Mouse (Mus musculus) stomach, embryonic 14.5 days (tissue): ENCODE measurements around the gene Eif3k. TPM values are rescaled to one million over a fixed set of nuclear protein-coding genes. Genes with fewer than 3 reads are reported as not detected.
A peak's percentile ranks its signal among the peaks of the same experiment; 100 is the strongest.

Experiments used
- ATAC-seq: fragments of 200-750 bp; cut with Nextera tagmentation; 2 replicates; pipeline ENCODE4 v1.8.0; 2017; ENCODE audit warnings: low read depth, moderate TSS enrichment; ENCODE audit not compliant: insufficient number of reproducible peaks, insufficient read depth, low FRiP score
- H3K27ac ChIP-seq: fragments of 300-500 bp; sonication (generic); 2 replicates; pipeline ENCODE4 v1.5.1; 2014; ENCODE audit warnings: mild to moderate bottlenecking, low read length, moderate library complexity, mixed read lengths
- H3K27me3 ChIP-seq: fragments of 300-500 bp; sonication (generic); 2 replicates; pipeline ENCODE4 v1.6.1; 2014; ENCODE audit warnings: low read length, control low read depth, mixed read lengths; ENCODE audit not compliant: control insufficient read depth, insufficient read depth
- H3K36me3 ChIP-seq: fragments of 300-500 bp; sonication (generic); 2 replicates; pipeline ENCODE4 v1.6.1; 2014; ENCODE audit warnings: mild to moderate bottlenecking, control low read depth, low read length, moderate library complexity, mixed read lengths; ENCODE audit not compliant: control insufficient read depth, insufficient read depth
- H3K4me1 ChIP-seq: fragments of 300-500 bp; sonication (generic); 2 replicates; pipeline ENCODE4 v1.6.1; 2014; ENCODE audit warnings: low read length, control low read depth, mixed read lengths; ENCODE audit not compliant: control insufficient read depth, insufficient read depth
- H3K4me2 ChIP-seq: fragments of 300-500 bp; sonication (generic); replicated peaks from 2 replicates; pipeline ENCODE4 v1.6.1; 2014; ENCODE audit warnings: low read depth, low read length, control low read depth
- H3K4me3 ChIP-seq: fragments of 300-500 bp; sonication (generic); 2 replicates; pipeline ENCODE4 v1.5.1; 2014; ENCODE audit warnings: low read depth, low read length, control low read depth
- H3K9ac ChIP-seq: fragments of 300-500 bp; sonication (generic); replicated peaks from 2 replicates; pipeline ENCODE4 v1.6.1; 2014; ENCODE audit warnings: low read depth, mild to moderate bottlenecking, control low read depth, low read length, moderate library complexity, mixed read lengths
- H3K9me3 ChIP-seq: fragments of 300-500 bp; sonication (generic); 2 replicates; pipeline ENCODE4 v1.6.1; 2016; ENCODE audit warnings: low read depth, low read length, control low read depth; ENCODE audit not compliant: control insufficient read depth
- WGBS: fragments of 180-500 bp; shearing (Covaris S2); extraction: QIAGEN DNeasy Blood & Tissue Kit; methylation state at CpG from one replicate; pipeline ENCODE4 v1.1.7; 2014; 5-methylcytosine and 5-hydroxymethylcytosine counted together
- polyA plus RNA-seq: library from polyadenylated mRNA; unstranded; fragments of >200 nt; fragmentation: Nextera tagmentation; extraction: Ambion mirVana; gene quantifications from 2 replicates; pipeline ENCODE4 v1.2.1, GENCODE M21; 2014

The Eif3k gene
- polyA plus RNA-seq, 1 experiment from 2014 or later: 444 TPM

- no peaks in the 10 kb centered on the region; the same call in 1 of the 2 replicates for H3K36me3 ChIP-seq
- H3K4me3 ChIP-seq: no peak overlapping the region
- H3K27ac ChIP-seq: peak overlapping the region; percentile 69
- H3K4me1 ChIP-seq: peaks cover 49% of the 10 kb centered on the region
- 47% methylated on average over 4 of the region's 4 CpGs for WGBS
- H3K9ac ChIP-seq: no peak overlapping the region
- ATAC-seq: no peak
- no peaks in the 10 kb centered on the region for H3K27me3 ChIP-seq
- no peak overlapping the region for H3K4me2 ChIP-seq
- no peaks in the 10 kb centered on the region for H3K9me3 ChIP-seq
These were observed 44.9 kb downstream of the Eif3k start for GRCm38 (mm10) chr7:28936787-28937186.

GRCm38 (mm10) chr7:28933825-28934224, 47.8 kb downstream of the Eif3k start:
- 90% methylated on average over 2 of the region's 2 CpGs for WGBS
- H3K27ac ChIP-seq: no peak overlapping the region
- H3K9me3 ChIP-seq: no peaks in the 10 kb centered on the region
- no peak overlapping the region for H3K9ac ChIP-seq
- ATAC-seq: no peak
- H3K36me3 ChIP-seq: no peaks in the 10 kb centered on the region; the same call in 1 of the 2 replicates
- H3K4me1 ChIP-seq: peaks cover 57% of the 10 kb centered on the region
- H3K4me2 ChIP-seq: no peak overlapping the region
- no peaks in the 10 kb centered on the region for H3K27me3 ChIP-seq
- no peak overlapping the region for H3K4me3 ChIP-seq

DNA sequence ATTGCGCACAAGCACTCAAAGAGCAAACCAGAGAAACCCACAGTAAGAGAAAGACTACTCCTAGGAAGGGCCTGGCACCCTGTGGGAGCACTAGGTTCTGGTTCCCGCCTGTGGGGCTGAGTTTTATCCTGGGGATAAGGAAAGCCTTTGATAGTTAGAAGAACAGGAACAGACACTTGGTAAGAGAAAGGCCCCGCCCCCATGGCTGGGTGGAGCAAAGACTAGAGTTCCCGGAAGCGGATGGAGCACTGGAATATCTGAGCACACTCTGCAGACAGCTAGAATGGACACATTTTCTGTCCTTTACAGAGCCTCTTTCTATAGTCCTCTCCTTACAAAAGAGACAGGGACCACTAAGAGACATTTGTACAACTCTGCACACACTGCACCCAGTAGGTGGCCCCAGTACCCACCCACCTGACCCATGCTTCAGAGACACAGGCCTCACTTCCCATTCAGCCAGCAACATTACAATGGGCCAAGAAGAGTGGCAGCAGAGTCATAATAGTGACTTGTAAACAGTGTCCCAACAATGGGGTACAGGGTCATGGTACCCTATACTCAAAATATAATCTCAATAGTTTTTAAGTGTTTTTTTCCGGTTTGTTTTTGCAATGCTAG, 49.1 kb downstream of the Eif3k start:
- Histone ChIP-seq H3K4me1 (peaks cover 57% of the 10 kb centered on the region), H3K9me3 (no peaks in the 10 kb centered on the region), H3K27ac (no peak overlapping the region), H3K9ac (no peak overlapping the region), H3K4me3 (no peak overlapping the region), H3K27me3 (no peaks in the 10 kb centered on the region), H3K36me3 (no peaks in the 10 kb centered on the region; the same call in 1 of the 2 replicates), H3K4me2 (no peak overlapping the region)
- WGBS: 61% methylated on average over 6 of the region's 6 CpGs
- no peak for ATAC-seq

DNA sequence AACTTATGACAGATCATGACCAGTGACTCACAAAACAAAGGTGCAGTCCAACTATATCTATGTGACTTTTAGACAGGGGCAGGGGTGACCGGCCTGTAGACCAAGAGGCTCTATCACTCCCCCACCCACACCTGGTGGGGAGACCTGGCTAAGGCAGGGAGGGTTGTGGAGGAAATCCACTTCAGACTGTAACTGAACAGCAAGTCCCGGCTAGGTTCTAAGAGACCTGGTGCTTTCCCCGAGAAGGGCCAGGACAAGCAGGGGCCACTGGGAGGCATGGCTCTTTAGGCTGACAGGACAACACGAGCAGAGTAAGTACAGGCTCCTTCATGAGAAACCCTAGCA, 50.0 kb downstream of the Eif3k start:
- no peak overlapping the region for H3K9ac ChIP-seq
- ATAC-seq: 0 out of 2 replicates have a peak, but pooled peaks have one; percentile 2
- no peak overlapping the region for H3K4me3 ChIP-seq
- H3K9me3 ChIP-seq: no peaks in the 10 kb centered on the region
- no peak overlapping the region for H3K4me2 ChIP-seq
- H3K27me3 ChIP-seq: no peaks in the 10 kb centered on the region
- peak overlapping the region; percentile 61; the same call in 1 of the 2 replicates for H3K27ac ChIP-seq
- peaks cover 49% of the 10 kb centered on the region for H3K4me1 ChIP-seq
- 72% methylated on average over 4 of the region's 4 CpGs for WGBS
- H3K36me3 ChIP-seq: no peaks in the 10 kb centered on the region; the same call in 1 of the 2 replicates

DNA sequence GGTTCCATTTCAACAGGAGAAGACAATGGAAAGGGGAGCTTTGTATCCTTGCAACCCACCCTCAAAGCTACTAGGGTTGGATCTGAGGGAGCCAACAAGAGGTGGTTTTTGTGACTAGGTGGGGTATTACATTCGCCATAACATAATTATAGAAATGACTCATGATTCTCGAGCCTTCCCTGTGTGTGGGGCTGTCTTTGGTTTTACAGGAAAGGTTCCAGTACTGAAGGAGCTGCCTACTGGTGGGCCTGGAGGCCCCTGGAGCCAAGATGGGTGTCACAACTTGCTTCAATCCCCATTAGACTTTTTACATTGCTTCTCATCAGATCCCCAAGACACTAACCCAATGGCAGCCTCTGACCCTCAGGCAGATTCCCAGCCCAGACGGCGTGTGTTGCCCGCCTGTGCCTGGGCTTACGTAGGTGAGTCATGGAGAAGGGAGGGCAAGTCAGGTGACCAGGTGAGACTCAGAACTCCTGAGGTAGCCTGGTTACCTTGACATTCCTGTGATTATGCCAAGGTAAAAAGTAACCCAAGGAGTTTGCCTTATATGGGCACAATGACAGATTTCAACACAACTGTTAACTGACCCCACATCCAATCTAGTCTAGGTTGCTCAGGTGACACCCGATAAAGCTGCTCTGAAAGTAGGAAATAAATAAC, 50.5 kb downstream of the Eif3k start:
- H3K4me1 ChIP-seq: peaks cover 46% of the 10 kb centered on the region

GRCm38 (mm10) chr7:28930320-28931031, 51.2 kb downstream of the Eif3k start:
- Histone ChIP-seq H3K36me3 (no peaks in the 10 kb centered on the region; the same call in 1 of the 2 replicates), H3K27me3 (no peaks in the 10 kb centered on the region), H3K27ac (peak overlapping the region; percentile 61; the same call in 1 of the 2 replicates), H3K9me3 (no peaks in the 10 kb centered on the region), H3K4me3 (no peak overlapping the region), H3K4me1 (peaks cover 49% of the 10 kb centered on the region), H3K9ac (no peak overlapping the region), H3K4me2 (no peak overlapping the region)
- no peak for ATAC-seq
- 37% methylated on average over 5 of the region's 5 CpGs for WGBS

More for the DNA sequence above, 50.5 kb downstream of the Eif3k start:
- Histone ChIP-seq H3K4me2 (no peak overlapping the region), H3K27ac (peak overlapping the region; percentile 61), H3K9ac (no peak overlapping the region), H3K9me3 (no peaks in the 10 kb centered on the region), H3K4me3 (no peak overlapping the region), H3K36me3 (no peaks in the 10 kb centered on the region; the same call in 1 of the 2 replicates), H3K27me3 (no peaks in the 10 kb centered on the region)
- 69% methylated on average over 7 of the region's 7 CpGs for WGBS
- peak; percentile 66 for ATAC-seq

- Histone ChIP-seq H3K9ac (no peak overlapping the region), H3K4me2 (no peak overlapping the region), H3K27ac (peak overlapping the region; percentile 46; the same call in 1 of the 2 replicates), H3K4me1 (peaks cover 60% of the 10 kb centered on the region), H3K27me3 (no peaks in the 10 kb centered on the region), H3K36me3 (no peaks in the 10 kb centered on the region; the same call in 1 of the 2 replicates), H3K9me3 (no peaks in the 10 kb centered on the region), H3K4me3 (no peak overlapping the region)
- WGBS: 15% methylated on average over 3 of the region's 3 CpGs
- ATAC-seq: 0 out of 2 replicates have a peak, but pooled peaks have one; percentile 16
These were observed 52.3 kb downstream of the Eif3k start for GRCm38 (mm10) chr7:28929381-28929780.

DNA sequence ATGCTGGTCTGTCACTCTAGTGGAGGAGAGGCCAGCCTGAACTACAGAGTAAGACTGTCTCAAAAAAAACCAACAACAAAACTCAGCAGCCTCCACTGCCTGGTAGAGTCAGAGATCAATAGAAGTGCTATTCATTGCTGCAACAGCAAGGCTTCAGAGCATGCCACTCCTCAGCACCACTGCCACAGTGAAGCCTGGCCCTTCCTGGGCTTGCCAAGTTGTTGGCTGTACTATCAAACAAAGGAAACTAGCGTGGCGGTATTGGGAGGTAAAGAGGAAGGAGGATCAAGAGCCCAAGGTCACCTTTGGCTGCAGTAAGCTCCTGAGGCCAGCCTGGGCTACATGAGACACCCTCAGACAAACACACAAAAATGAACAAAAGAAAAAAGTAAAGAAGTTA, 55.5 kb downstream of the Eif3k start:
- no peaks in the 10 kb centered on the region for H3K9me3 ChIP-seq
- no peak for ATAC-seq
- 64% methylated on average over 2 of the region's 2 CpGs for WGBS
- no peak overlapping the region for H3K4me3 ChIP-seq
- no peaks in the 10 kb centered on the region; the same call in 1 of the 2 replicates for H3K36me3 ChIP-seq
- no peak overlapping the region for H3K4me2 ChIP-seq
- H3K9ac ChIP-seq: no peak overlapping the region
- H3K27me3 ChIP-seq: no peaks in the 10 kb centered on the region
- peaks cover 65% of the 10 kb centered on the region for H3K4me1 ChIP-seq
- H3K27ac ChIP-seq: peak overlapping the region; percentile 90
